Mouse (Mus musculus) C2C12 (cell line): ENCODE data around the gene Bhlhe40.

Experiments
- CEBPB ChIP-seq: IDR thresholded peaks from one replicate; pipeline ENCODE4 v1.6.1; 2011; ENCODE audit warnings: low read depth, mild to moderate bottlenecking, control low read depth, moderate library complexity
- CTCF ChIP-seq: IDR thresholded peaks from one replicate; pipeline ENCODE4 v1.5.1; 2011; ENCODE audit not compliant: control insufficient read depth, insufficient read depth, insufficient read length
- MAX ChIP-seq: IDR thresholded peaks from one replicate; pipeline ENCODE4 v1.6.1; 2011; ENCODE audit warnings: mild to moderate bottlenecking, control low read depth
- USF1 ChIP-seq: IDR thresholded peaks from one replicate; pipeline ENCODE4 v1.6.1; 2011; ENCODE audit warnings: low read depth, mild to moderate bottlenecking, control low read depth, moderate library complexity

DNA sequence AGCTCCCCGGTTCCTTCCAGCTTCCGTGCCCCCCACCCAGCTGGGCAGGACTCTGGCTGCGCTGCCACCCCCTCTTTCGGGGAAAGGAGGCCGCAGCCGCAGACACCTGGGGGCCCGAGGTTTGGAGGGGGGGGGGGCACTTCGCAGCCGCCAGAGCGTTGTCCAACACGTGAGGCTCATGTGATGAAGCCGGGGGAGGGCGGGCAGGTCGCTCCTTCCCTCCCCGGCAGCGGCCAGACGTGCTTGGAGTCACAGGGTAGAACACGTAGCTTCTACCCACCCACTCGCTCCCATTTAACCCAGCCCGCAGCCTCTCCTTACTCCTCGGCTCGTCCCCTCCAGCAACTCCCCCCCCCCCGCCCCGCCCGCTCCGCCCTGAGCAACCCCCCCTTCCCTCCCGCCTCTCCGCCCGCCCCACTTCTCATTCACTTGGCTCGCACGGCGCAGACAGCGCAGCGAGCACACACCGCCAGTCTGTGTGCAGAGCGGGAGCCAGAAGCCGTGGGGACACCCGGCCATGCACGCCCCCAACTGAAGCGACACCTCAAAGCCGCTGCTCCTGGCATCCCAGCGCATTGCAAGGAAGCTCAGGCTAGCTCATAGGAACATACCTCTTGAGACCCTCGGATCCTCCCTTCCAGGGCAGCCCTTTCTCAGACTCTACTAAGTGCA is at the start of gene Bhlhe40:
- peak; percentile 77 for TF ChIP-seq USF1
- no peak for TF ChIP-seq CTCF
- no peak for TF ChIP-seq CEBPB
- TF ChIP-seq MAX: peak; percentile 36
